Mouse (Mus musculus) liver, embryonic 14.5 days (tissue): ENCODE data around the gene Zfp385b.

Experiments used
- CTCF ChIP-seq: IDR thresholded peaks from 2 replicates; pipeline ENCODE4 v1.5.1; 2016; ENCODE audit warnings: antibody characterized with exemption, low read depth, control low read depth
- EP300 ChIP-seq: IDR thresholded peaks from 2 replicates; pipeline ENCODE4 v1.6.1; 2016; ENCODE audit warnings: antibody characterized with exemption, low read depth

GRCm38 (mm10) chr2:77790846-77791245, 28.6 kb downstream of the Zfp385b start:
- TF ChIP-seq EP300: no peak
- TF ChIP-seq CTCF: no peak
